Mouse (Mus musculus): ENCODE data around the gene Meox1. TPM values are rescaled to one million over a fixed set of nuclear protein-coding genes. Genes with fewer than 3 reads are reported as not detected.

Meox1 gene
- polyA plus RNA-seq (2015; fragmentation: Nextera tagmentation; extraction: Ambion mirVana) = 2.8 and 3.0 TPM in 2 replicates

- Histone ChIP-seq H3K27me3 (ENCODE audit: control insufficient read depth, insufficient read depth, low read length) (no peaks in the 10 kb centered on the region), H3K9ac (ENCODE audit: low read length) (no peak within 1 kb of the TSS), H3K4me1 (replicated peaks; ENCODE audit: control insufficient read depth, insufficient read depth) (no peaks in the 10 kb centered on the region; the same call in 1 of the 2 replicates), H3K27ac (replicated peaks) (no peak within 1 kb of the TSS), H3K9me3 (ENCODE audit: control insufficient read depth, low read length) (no peaks in the 10 kb centered on the region), H3K4me2 (replicated peaks; ENCODE audit: low read depth) (no peak within 1 kb of the TSS), H3K4me3 (ENCODE audit: low read depth, low read length) (no peak within 1 kb of the TSS), H3K36me3 (ENCODE audit: control insufficient read depth, insufficient read depth, low read length) (no peaks in the 10 kb centered on the region)
- WGBS = 7% methylated on average over 11 of the region's 11 CpGs
- TF ChIP-seq EP300 (optimal IDR thresholded peaks at IDR 0.05) (no peak), CTCF (IDR thresholded peaks at IDR 0.05; ENCODE audit: low read depth) (no peak)
- no peak for DNase-seq (ENCODE audit: low spot score)
- ATAC-seq (ENCODE audit: low FRiP score, low TSS enrichment) = no peak
Measured at GRCm38 (mm10) chr11:101894204-101894603, at the start of gene Meox1. Gene Meox1 (minus strand): TSS chr11:101894374.

GRCm38 (mm10) chr11:101943055-101943454 is 48.9 kb upstream of the Meox1 start:
- Histone ChIP-seq H3K4me1 (replicated peaks; ENCODE audit: control insufficient read depth, insufficient read depth) (no peaks in the 10 kb centered on the region), H3K36me3 (ENCODE audit: control insufficient read depth, insufficient read depth, low read length) (no peaks in the 10 kb centered on the region), H3K27ac (replicated peaks) (no peak overlapping the region), H3K9me3 (ENCODE audit: control insufficient read depth, low read length) (no peaks in the 10 kb centered on the region), H3K9ac (ENCODE audit: low read length) (no peak overlapping the region), H3K4me2 (replicated peaks; ENCODE audit: low read depth) (no peak overlapping the region), H3K4me3 (ENCODE audit: low read depth, low read length) (no peak overlapping the region), H3K27me3 (ENCODE audit: control insufficient read depth, insufficient read depth, low read length) (no peaks in the 10 kb centered on the region)
- DNase-seq (ENCODE audit: low spot score) (no peak), ATAC-seq (ENCODE audit: low FRiP score, low TSS enrichment) (no peak)
- WGBS = 42% methylated on average over 3 of the region's 3 CpGs
- TF ChIP-seq EP300 (optimal IDR thresholded peaks at IDR 0.05) (no peak), CTCF (IDR thresholded peaks at IDR 0.05; ENCODE audit: low read depth) (no peak)

GRCm38 (mm10) chr11:101937108-101937507 is 42.9 kb upstream of the Meox1 start:
- DNase-seq (ENCODE audit: low spot score) = peak; percentile 31

GRCm38 (mm10) chr11:101936421-101936820 is 42.2 kb upstream of the Meox1 start:
- H3K36me3 ChIP-seq (ENCODE audit: control insufficient read depth, insufficient read depth, low read length) = no peaks in the 10 kb centered on the region
- no peak overlapping the region for H3K4me2 ChIP-seq (replicated peaks; ENCODE audit: low read depth)
- no peaks in the 10 kb centered on the region for H3K4me1 ChIP-seq (replicated peaks; ENCODE audit: control insufficient read depth, insufficient read depth)
- no peak overlapping the region for H3K27ac ChIP-seq (replicated peaks)
- TF ChIP-seq EP300 (optimal IDR thresholded peaks at IDR 0.05) (no peak), CTCF (IDR thresholded peaks at IDR 0.05; ENCODE audit: low read depth) (no peak)
- no peak overlapping the region for H3K9ac ChIP-seq (ENCODE audit: low read length)
- H3K4me3 ChIP-seq (ENCODE audit: low read depth, low read length) = no peak overlapping the region
- ATAC-seq (ENCODE audit: low FRiP score, low TSS enrichment) (no peak), DNase-seq (ENCODE audit: low spot score) (no peak)
- WGBS = 46% methylated on average over 7 of the region's 7 CpGs
- H3K9me3 ChIP-seq (ENCODE audit: control insufficient read depth, low read length) = no peaks in the 10 kb centered on the region
- H3K27me3 ChIP-seq (ENCODE audit: control insufficient read depth, insufficient read depth, low read length) = no peaks in the 10 kb centered on the region

More at GRCm38 (mm10) chr11:101937108-101937507, 42.9 kb upstream of the Meox1 start:
- ATAC-seq (ENCODE audit: low FRiP score, low TSS enrichment) = no peak
- no peaks in the 10 kb centered on the region for H3K27me3 ChIP-seq (ENCODE audit: control insufficient read depth, insufficient read depth, low read length)
- H3K4me2 ChIP-seq (replicated peaks; ENCODE audit: low read depth) = peak overlapping the region; percentile 58
- H3K9ac ChIP-seq (ENCODE audit: low read length) = peak overlapping the region; percentile 60
- no peaks in the 10 kb centered on the region for H3K9me3 ChIP-seq (ENCODE audit: control insufficient read depth, low read length)
- no peaks in the 10 kb centered on the region for H3K36me3 ChIP-seq (ENCODE audit: control insufficient read depth, insufficient read depth, low read length)
- no peaks in the 10 kb centered on the region for H3K4me1 ChIP-seq (replicated peaks; ENCODE audit: control insufficient read depth, insufficient read depth)
- under 1% methylated on average over 32 of the region's 32 CpGs for WGBS
- no peak overlapping the region for H3K27ac ChIP-seq (replicated peaks)
- peak overlapping the region; percentile 40 for H3K4me3 ChIP-seq (ENCODE audit: low read depth, low read length)
- TF ChIP-seq EP300 (optimal IDR thresholded peaks at IDR 0.05) (no peak), CTCF (IDR thresholded peaks at IDR 0.05; ENCODE audit: low read depth) (no peak)

- Histone ChIP-seq H3K27ac (replicated peaks) (no peak overlapping the region), H3K27me3 (ENCODE audit: control insufficient read depth, insufficient read depth, low read length) (no peaks in the 10 kb centered on the region), H3K9me3 (ENCODE audit: control insufficient read depth, low read length) (no peaks in the 10 kb centered on the region), H3K4me3 (ENCODE audit: low read depth, low read length) (no peak overlapping the region), H3K4me2 (replicated peaks; ENCODE audit: low read depth) (no peak overlapping the region), H3K4me1 (replicated peaks; ENCODE audit: control insufficient read depth, insufficient read depth) (no peaks in the 10 kb centered on the region), H3K9ac (ENCODE audit: low read length) (no peak overlapping the region), H3K36me3 (ENCODE audit: control insufficient read depth, insufficient read depth, low read length) (no peaks in the 10 kb centered on the region)
- ATAC-seq (ENCODE audit: low FRiP score, low TSS enrichment) (no peak), DNase-seq (ENCODE audit: low spot score) (no peak)
- TF ChIP-seq EP300 (optimal IDR thresholded peaks at IDR 0.05) (no peak), CTCF (IDR thresholded peaks at IDR 0.05; ENCODE audit: low read depth) (no peak)
- 79% methylated on average over 3 of the region's 3 CpGs for WGBS
Measured at GRCm38 (mm10) chr11:101935743-101936142, 41.6 kb upstream of the Meox1 start.

- no peak overlapping the region for H3K27ac ChIP-seq (replicated peaks)
- ATAC-seq (ENCODE audit: low FRiP score, low TSS enrichment) = no peak
- H3K9ac ChIP-seq (ENCODE audit: low read length) = no peak overlapping the region
- H3K4me1 ChIP-seq (replicated peaks; ENCODE audit: control insufficient read depth, insufficient read depth) = no peaks in the 10 kb centered on the region
- no peaks in the 10 kb centered on the region for H3K36me3 ChIP-seq (ENCODE audit: control insufficient read depth, insufficient read depth, low read length)
- H3K9me3 ChIP-seq (ENCODE audit: control insufficient read depth, low read length) = no peaks in the 10 kb centered on the region
- H3K27me3 ChIP-seq (ENCODE audit: control insufficient read depth, insufficient read depth, low read length) = no peaks in the 10 kb centered on the region
- 53% methylated on average over 4 of the region's 4 CpGs for whole genome bisulfite sequencing
- no peak overlapping the region for H3K4me3 ChIP-seq (ENCODE audit: low read depth, low read length)
- TF ChIP-seq CTCF (IDR thresholded peaks at IDR 0.05; ENCODE audit: low read depth) (no peak), EP300 (optimal IDR thresholded peaks at IDR 0.05) (no peak)
- no peak for DNase-seq (ENCODE audit: low spot score)
- no peak overlapping the region for H3K4me2 ChIP-seq (replicated peaks; ENCODE audit: low read depth)
Measured at GRCm38 (mm10) chr11:101931978-101932377, 37.8 kb upstream of the Meox1 start.

All from stomach, postnatal 0 days (tissue).